In genomic region chr10:115778624-115779023, GRCm38 (mm10) we compare ENCODE assay signal across 9 mouse cellular contexts. TPM values are rescaled to one million over a fixed set of nuclear protein-coding genes. Genes with fewer than 3 reads are reported as not detected.
DNase-seq lines count a peak whose midpoint lies in the region; ATAC-seq and TF ChIP-seq lines count a peak whose summit lies in the region.
"Had no signal": no experiment of that assay in that cellular context is flagged by ENCODE, and none has a peak within 500 bp of the region (broad histone marks: within the 10 kb centered on the region; RNA-seq: fewer than 3 reads in every experiment).

No protein-coding gene starts in this region.

- TF ChIP-seq POLR2A in thymus, adult 2 months (IDR thresholded peaks at IDR 0.05; ENCODE audit: control insufficient read depth, extremely low read depth, insufficient read depth, low read length, poor library complexity): no peak

- 0 out of 2 replicates have a peak, but pooled peaks have one; percentile 56 for ATAC-seq in neural tube, embryonic 13.5 days (ENCODE audit: low read depth)
- ATAC-seq in lung, embryonic 14.5 days (ENCODE audit: insufficient read depth): no peak
- no peak for ATAC-seq in erythroid progenitor cell, adult 5-6 weeks (replicated peaks; ENCODE audit: low FRiP score, poor library complexity, severe bottlenecking)

- no peaks in the 10 kb centered on the region for H3K36me3 ChIP-seq in neural tube, embryonic 13.5 days
- no peaks in the 10 kb centered on the region for H3K36me3 ChIP-seq in lung, embryonic 14.5 days (ENCODE audit: insufficient read depth)
- no peaks in the 10 kb centered on the region for H3K36me3 ChIP-seq in thymus, adult 2 months (ENCODE audit: control insufficient read depth, insufficient read depth, low read length)
- H3K36me3 ChIP-seq: heart, embryonic 13.5 days had no signal

- peak; percentile 24 for DNase-seq in gastrocnemius, adult 2 months
- DNase-seq in gastrocnemius, adult 18-20 months (ENCODE audit: low spot score): no peak
- no peak for DNase-seq in neural tube, embryonic 10.5 days (ENCODE audit: extremely low spot score, low spot score)
- peak; percentile 63 for DNase-seq in embryo, embryonic 10 days (ENCODE audit: low spot score)
- peak; percentile 66 for DNase-seq in lung, embryonic 14.5 days
- no peak for DNase-seq in thymus, adult 2 months

- H3K4me3 ChIP-seq in gastrocnemius, adult 2 months: no peak overlapping the region
- H3K4me3 ChIP-seq in neural tube, embryonic 13.5 days: no peak overlapping the region
- H3K4me3 ChIP-seq in lung, embryonic 14.5 days (ENCODE audit: low read depth, low read length): no peak overlapping the region
- no peak overlapping the region for H3K4me3 ChIP-seq in thymus, adult 2 months (ENCODE audit: control insufficient read depth, insufficient read depth, low read length)
- H3K4me3 ChIP-seq: heart, embryonic 13.5 days had no signal

- intact Hi-C loops in gastrocnemius, adult 2 months (cut with DNase I): no loop called here

- 53% methylated on average over 5 of the region's 5 CpGs for WGBS in neural tube, embryonic 13.5 days
- 53% methylated on average over 5 of the region's 5 CpGs for WGBS in lung, embryonic 14.5 days
- 51% methylated on average over 5 of the region's 5 CpGs for WGBS in thymus, adult 2 months

- no peak overlapping the region for H3K9ac ChIP-seq in neural tube, embryonic 13.5 days
- H3K9ac ChIP-seq in lung, embryonic 14.5 days: no peak overlapping the region
- H3K9ac ChIP-seq: heart, embryonic 13.5 days had no signal

- H3K4me2 ChIP-seq in neural tube, embryonic 13.5 days: no peak overlapping the region
- H3K4me2 ChIP-seq in lung, embryonic 14.5 days: no peak overlapping the region
- H3K4me2 ChIP-seq: heart, embryonic 13.5 days had no signal

- peak; percentile 45 for TF ChIP-seq CTCF in gastrocnemius, adult 2 months (IDR thresholded peaks at IDR 0.05)
- TF ChIP-seq CTCF in lung, embryonic 14.5 days (IDR thresholded peaks at IDR 0.05; ENCODE audit: low read depth): peak; percentile 64
- TF ChIP-seq CTCF in thymus, adult 2 months (IDR thresholded peaks at IDR 0.05; ENCODE audit: borderline replicate concordance, control insufficient read depth, extremely low read depth, insufficient read depth, low read length, poor library complexity): no peak

- H3K27me3 ChIP-seq in neural tube, embryonic 13.5 days: no peaks in the 10 kb centered on the region
- no peaks in the 10 kb centered on the region for H3K27me3 ChIP-seq in lung, embryonic 14.5 days (ENCODE audit: insufficient read depth, low read length)
- no peaks in the 10 kb centered on the region for H3K27me3 ChIP-seq in thymus, adult 2 months (ENCODE audit: control insufficient read depth, insufficient read depth, low read length)
- H3K27me3 ChIP-seq: heart, embryonic 13.5 days had no signal

- no peak overlapping the region for H3K27ac ChIP-seq in gastrocnemius, adult 2 months
- H3K27ac ChIP-seq in neural tube, embryonic 13.5 days (replicated peaks): no peak overlapping the region
- no peak overlapping the region for H3K27ac ChIP-seq in lung, embryonic 14.5 days (ENCODE audit: low read depth)
- no peak overlapping the region for H3K27ac ChIP-seq in thymus, adult 2 months (ENCODE audit: control insufficient read depth, insufficient read depth, low read length)
- H3K27ac ChIP-seq: heart, embryonic 13.5 days had no signal

- no peaks in the 10 kb centered on the region; the same call in 1 of the 2 replicates for H3K4me1 ChIP-seq in neural tube, embryonic 13.5 days (replicated peaks)
- H3K4me1 ChIP-seq in lung, embryonic 14.5 days (ENCODE audit: insufficient read depth): peaks cover 6% of the 10 kb centered on the region; the same call in 1 of the 2 replicates
- H3K4me1 ChIP-seq in thymus, adult 2 months (replicated peaks; ENCODE audit: control insufficient read depth, insufficient read depth, low read length): no peaks in the 10 kb centered on the region
- H3K4me1 ChIP-seq: heart, embryonic 13.5 days had no signal

- H3K9me3 ChIP-seq in neural tube, embryonic 13.5 days: no peaks in the 10 kb centered on the region
- H3K9me3 ChIP-seq in lung, embryonic 14.5 days (ENCODE audit: low read depth, low read length): no peaks in the 10 kb centered on the region
- H3K9me3 ChIP-seq: heart, embryonic 13.5 days had no signal

RNA-seq across cellular contexts. Expression of gene Tspan8, which starts 38.0 kb away (rescaled TPM):
- 100 to 1,000 TPM in 1 of 2 experiments, 10 to 100 TPM in 1; 73.0 to 109 TPM for total RNA-seq in gastrocnemius, adult 2 months (2021)
- total RNA-seq in gastrocnemius, adult 18-20 months (2021): 100 to 1,000 TPM; 110 to 113 TPM
- 0.65 and 1.5 TPM in 2 replicates for polyA plus RNA-seq in neural tube, embryonic 13.5 days (2015; fragmentation: Nextera tagmentation; extraction: Ambion mirVana)
- 47.7 and 54.4 TPM in 2 replicates for polyA plus RNA-seq in lung, embryonic 14.5 days (2014; fragmentation: Nextera tagmentation; extraction: Ambion mirVana)
- polyA plus RNA-seq in thymus, adult 2 months (2012; rRNA removed): 0.59 and 1.1 TPM in 2 replicates
- total RNA-seq in erythroid progenitor cell, adult 5-6 weeks (2015; ENCODE audit: low replicate concordance): 170 and 197 TPM in 2 replicates
- total RNA-seq in erythroid progenitor cell, adult 5-6 weeks (2017; ENCODE audit: low replicate concordance): 236 and 244 TPM in 2 replicates

Comparison
In these comparisons a context has a peak if more than half of its experiments do, and no peak if none do; other contexts are left out.
1. DNase-seq: peak in gastrocnemius, adult 2 months (single experiment), embryo, embryonic 10 days (single experiment) and lung, embryonic 14.5 days (single experiment); none in gastrocnemius, adult 18-20 months (single experiment), neural tube, embryonic 10.5 days (single experiment) and thymus, adult 2 months (single experiment).